Mouse (Mus musculus): ENCODE results near the gene Nacc1. TPM values are rescaled to one million over a fixed set of nuclear protein-coding genes. Genes with fewer than 3 reads are reported as not detected.

Nacc1 gene
- polyA plus RNA-seq, 1 experiment = 47.2 TPM

GRCm38 (mm10) chr8:84729921-84730362 lies 42.3 kb upstream of the Nacc1 start:
- TF ChIP-seq POLR2A (IDR thresholded peaks at IDR 0.05; ENCODE audit: low read depth, low read length) = no peak
- TF ChIP-seq CTCF (IDR thresholded peaks at IDR 0.05; ENCODE audit: borderline replicate concordance, insufficient read depth, low read length) = no peak
- no peaks in the 10 kb centered on the region; the same call in 1 of the 2 replicates for H3K4me1 ChIP-seq (ENCODE audit: control insufficient read depth, insufficient read depth, low read length)
- no peak overlapping the region for H3K4me3 ChIP-seq (ENCODE audit: insufficient read depth, low read length)
- H3K27ac ChIP-seq (ENCODE audit: insufficient read depth, low read length) = no peak overlapping the region

DNA sequence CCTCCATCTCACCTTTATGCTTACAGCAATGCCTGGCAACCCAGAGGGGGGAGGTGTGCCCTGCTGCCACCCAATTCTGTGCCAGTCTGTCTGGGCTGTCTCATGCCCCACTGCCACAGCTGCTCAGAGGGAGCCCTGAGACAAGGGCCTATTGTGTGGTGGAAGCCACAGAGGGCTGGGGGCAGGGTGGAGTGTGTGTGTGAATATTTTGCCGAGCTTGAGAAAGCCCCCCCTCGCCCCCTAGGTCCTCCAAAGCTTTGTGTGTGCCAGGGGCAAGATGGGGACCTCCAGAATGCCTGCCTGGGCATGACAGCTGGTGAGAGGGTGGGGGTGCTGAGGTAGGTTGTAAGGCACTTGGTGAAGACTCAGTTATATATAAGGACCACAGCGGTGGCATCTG lies 40.8 kb upstream of the Nacc1 start:
- H3K4me3 ChIP-seq (ENCODE audit: insufficient read depth, low read length) = no peak overlapping the region
- H3K27ac ChIP-seq (ENCODE audit: insufficient read depth, low read length) = no peak overlapping the region
- TF ChIP-seq POLR2A (IDR thresholded peaks at IDR 0.05; ENCODE audit: low read depth, low read length) (no peak), CTCF (IDR thresholded peaks at IDR 0.05; ENCODE audit: borderline replicate concordance, insufficient read depth, low read length) (no peak)
- H3K4me1 ChIP-seq (ENCODE audit: control insufficient read depth, insufficient read depth, low read length) = peaks cover 11% of the 10 kb centered on the region; the same call in 1 of the 2 replicates

DNA sequence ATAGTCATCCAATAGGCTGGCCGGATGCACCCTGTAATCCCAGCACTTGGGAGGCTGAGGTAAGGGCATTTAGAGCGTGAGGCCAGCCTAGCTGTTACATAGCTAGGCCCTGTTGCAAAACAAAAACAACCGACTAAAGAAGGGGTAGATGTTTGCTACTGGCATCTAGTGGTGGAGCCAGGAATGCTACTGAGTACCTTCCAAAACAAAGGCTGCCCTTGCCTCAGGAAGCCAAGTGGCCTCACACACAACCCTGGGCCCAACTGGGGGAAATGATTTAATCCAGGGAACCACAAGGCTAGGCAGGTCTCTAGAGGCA lies 38.2 kb upstream of the Nacc1 start:
- Histone ChIP-seq H3K4me1 (ENCODE audit: control insufficient read depth, insufficient read depth, low read length) (peaks cover 16% of the 10 kb centered on the region), H3K27ac (ENCODE audit: insufficient read depth, low read length) (peak overlapping the region; percentile 22; the same call in 1 of the 2 replicates), H3K4me3 (ENCODE audit: insufficient read depth, low read length) (no peak overlapping the region)
- no peak for TF ChIP-seq POLR2A (IDR thresholded peaks at IDR 0.05; ENCODE audit: low read depth, low read length)
- TF ChIP-seq CTCF (IDR thresholded peaks at IDR 0.05; ENCODE audit: borderline replicate concordance, insufficient read depth, low read length) = no peak

GRCm38 (mm10) chr8:84725246-84725940 lies 37.7 kb upstream of the Nacc1 start:
- Histone ChIP-seq H3K4me3 (ENCODE audit: insufficient read depth, low read length) (no peak overlapping the region), H3K27ac (ENCODE audit: insufficient read depth, low read length) (peak overlapping the region; percentile 22; the same call in 1 of the 2 replicates), H3K4me1 (ENCODE audit: control insufficient read depth, insufficient read depth, low read length) (peaks cover 16% of the 10 kb centered on the region)
- TF ChIP-seq POLR2A (IDR thresholded peaks at IDR 0.05; ENCODE audit: low read depth, low read length) (no peak), CTCF (IDR thresholded peaks at IDR 0.05; ENCODE audit: borderline replicate concordance, insufficient read depth, low read length) (no peak)

- Histone ChIP-seq H3K4me3 (ENCODE audit: insufficient read depth, low read length) (no peak overlapping the region), H3K27ac (ENCODE audit: insufficient read depth, low read length) (no peak overlapping the region; the same call in 1 of the 2 replicates), H3K4me1 (ENCODE audit: control insufficient read depth, insufficient read depth, low read length) (peaks cover 16% of the 10 kb centered on the region)
- TF ChIP-seq POLR2A (IDR thresholded peaks at IDR 0.05; ENCODE audit: low read depth, low read length) = no peak
- TF ChIP-seq CTCF (IDR thresholded peaks at IDR 0.05; ENCODE audit: borderline replicate concordance, insufficient read depth, low read length) = no peak
Measured at GRCm38 (mm10) chr8:84724683-84725082, 37.0 kb upstream of the Nacc1 start.

DNA sequence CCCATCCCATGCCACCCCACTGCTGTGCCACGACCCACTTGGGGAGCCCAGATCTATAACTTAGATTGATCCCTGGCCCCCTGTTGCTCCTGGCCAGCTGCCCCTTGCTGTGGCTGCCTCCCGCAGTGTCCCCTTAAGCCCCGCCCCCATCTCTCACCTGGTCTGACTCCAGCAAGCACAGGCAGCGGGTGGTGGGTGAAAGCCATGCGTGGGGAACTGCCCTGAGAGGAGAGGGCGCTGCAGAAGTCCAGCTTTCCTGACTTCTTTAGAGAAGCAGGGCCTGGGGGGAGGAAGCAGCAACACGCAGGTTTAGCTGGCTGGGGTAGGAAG lies 35.9 kb upstream of the Nacc1 start:
- Histone ChIP-seq H3K4me3 (ENCODE audit: insufficient read depth, low read length) (no peak overlapping the region), H3K4me1 (ENCODE audit: control insufficient read depth, insufficient read depth, low read length) (peaks cover 21% of the 10 kb centered on the region), H3K27ac (ENCODE audit: insufficient read depth, low read length) (peak overlapping the region; percentile 91)
- no peak for TF ChIP-seq POLR2A (IDR thresholded peaks at IDR 0.05; ENCODE audit: low read depth, low read length)
- no peak for TF ChIP-seq CTCF (IDR thresholded peaks at IDR 0.05; ENCODE audit: borderline replicate concordance, insufficient read depth, low read length)

- H3K4me3 ChIP-seq (ENCODE audit: insufficient read depth, low read length) = no peak within 1 kb of the TSS
- TF ChIP-seq POLR2A (IDR thresholded peaks at IDR 0.05; ENCODE audit: low read depth, low read length) (no peak), CTCF (IDR thresholded peaks at IDR 0.05; ENCODE audit: borderline replicate concordance, insufficient read depth, low read length) (no peak)
Measured at GRCm38 (mm10) chr8:84722850-84723570, 35.3 kb upstream of the Nacc1 start, which contains the start of gene G430095P16Rik. G430095P16Rik (plus strand) TSS chr8:84723007.

GRCm38 (mm10) chr8:84722530-84722849 lies 34.8 kb upstream of the Nacc1 start:
- Histone ChIP-seq H3K27ac (ENCODE audit: insufficient read depth, low read length) (peak overlapping the region; percentile 91), H3K4me1 (ENCODE audit: control insufficient read depth, insufficient read depth, low read length) (peaks cover 21% of the 10 kb centered on the region), H3K4me3 (ENCODE audit: insufficient read depth, low read length) (no peak overlapping the region)
- no peak for TF ChIP-seq POLR2A (IDR thresholded peaks at IDR 0.05; ENCODE audit: low read depth, low read length)

More at GRCm38 (mm10) chr8:84722850-84723570, 35.3 kb upstream of the Nacc1 start, which contains the start of gene G430095P16Rik:
- Histone ChIP-seq H3K27ac (ENCODE audit: insufficient read depth, low read length) (peak within 1 kb of the TSS; percentile 91), H3K4me1 (ENCODE audit: control insufficient read depth, insufficient read depth, low read length) (peaks cover 21% of the 10 kb centered on the region)

- Histone ChIP-seq H3K4me3 (ENCODE audit: insufficient read depth, low read length) (no peak overlapping the region), H3K4me1 (ENCODE audit: control insufficient read depth, insufficient read depth, low read length) (peaks cover 17% of the 10 kb centered on the region), H3K27ac (ENCODE audit: insufficient read depth, low read length) (no peak overlapping the region)
- TF ChIP-seq POLR2A (IDR thresholded peaks at IDR 0.05; ENCODE audit: low read depth, low read length) (no peak), CTCF (IDR thresholded peaks at IDR 0.05; ENCODE audit: borderline replicate concordance, insufficient read depth, low read length) (no peak)
Measured at GRCm38 (mm10) chr8:84718959-84719690, 31.5 kb upstream of the Nacc1 start.

GRCm38 (mm10) chr8:84718476-84718875 lies 30.8 kb upstream of the Nacc1 start:
- TF ChIP-seq CTCF (IDR thresholded peaks at IDR 0.05; ENCODE audit: borderline replicate concordance, insufficient read depth, low read length) (no peak), POLR2A (IDR thresholded peaks at IDR 0.05; ENCODE audit: low read depth, low read length) (no peak)
- Histone ChIP-seq H3K4me1 (ENCODE audit: control insufficient read depth, insufficient read depth, low read length) (peaks cover 10% of the 10 kb centered on the region), H3K27ac (ENCODE audit: insufficient read depth, low read length) (no peak overlapping the region), H3K4me3 (ENCODE audit: insufficient read depth, low read length) (no peak overlapping the region)

All from embryonic fibroblast, embryonic 13.5 days (primary cell).